Mouse (Mus musculus) left cerebral cortex, postnatal 25 days (tissue): ENCODE results near the gene Erich6. TPM values are rescaled to one million over a fixed set of nuclear protein-coding genes. Genes with fewer than 3 reads are reported as not detected.

ENCODE experiments used
- total RNA-seq, 2 experiments: library from RNA; stranded (reverse); gene quantifications; 2 replicates each; pipeline ENCODE4 v1.2.3; 2021

The Erich6 gene
- total RNA-seq, 2 experiments from 2014 or later, result 1.1 to 1.5 TPM

Other genes with a start within 250 kb of the Erich6 start
- gene Tsc22d2, start 222.5 kb downstream of the Erich6 start, total RNA-seq, result 10 to 100 TPM; 34.7 to 35.2 TPM
- gene Eif2a, start 111.4 kb downstream of the Erich6 start, total RNA-seq, result 10 to 100 TPM; 40.8 to 42.2 TPM
- 10 to 100 TPM; 23.4 to 25.4 TPM for gene Serp1, start 111.3 kb downstream of the Erich6 start, total RNA-seq
- gene Selenot, start 60.6 kb downstream of the Erich6 start, total RNA-seq, result 100 to 1,000 TPM; 149 to 153 TPM
- gene Siah2, start 55.2 kb upstream of the Erich6 start, total RNA-seq, result 10 to 100 TPM; 18.0 to 18.7 TPM
- gene Mindy4b-ps, start 185.1 kb upstream of the Erich6 start, total RNA-seq, result 1 to 10 TPM; 1.5 to 1.8 TPM
- gene Clrn1, start 248.1 kb upstream of the Erich6 start, total RNA-seq, result 1 to 10 TPM in 1 of 2 experiments, under 1 TPM in 1; 0.48 to 1.1 TPM